Mouse (Mus musculus) megakaryocyte, embryonic 14.5 days (primary cell): Measurements from ENCODE around the gene Spn.
"Not testable (repeated sequence)": the region's sequence is repeated elsewhere in the genome, so short reads cannot be mapped to it uniquely, and the experiment has no call there.

Experiments used
- FLI1 ChIP-seq: IDR thresholded peaks from 2 replicates; pipeline ENCODE4 v1.6.1; 2012; ENCODE audit warnings: low read length, inconsistent platforms, mixed read lengths
- GATA1 ChIP-seq: IDR thresholded peaks from 3 replicates; pipeline ENCODE4 v1.6.1; 2012; ENCODE audit warnings: mixed read lengths, low read length, inconsistent platforms, borderline replicate concordance

- TF ChIP-seq GATA1, FLI1: not testable (repeated sequence)
Measured at GRCm38 (mm10) chr7:127085751-127086150, 51.9 kb downstream of the Spn start.
